Mouse (Mus musculus) kidney, adult 2 months (tissue): Measurements from ENCODE around the gene Efs. TPM values are rescaled to one million over a fixed set of nuclear protein-coding genes. Genes with fewer than 3 reads are reported as not detected.

Experiments used
- DNase-seq: peaks from one replicate; pipeline ENCODE4 v3.0.0; 2021
- H3K27ac ChIP-seq: fragments of 200-500 bp; 2 replicates; pipeline ENCODE4 v1.5.1; 2012; ENCODE audit warnings: low read depth, low read length, control low read depth, inconsistent platforms; ENCODE audit not compliant: insufficient read depth
- H3K27me3 ChIP-seq: fragments of 200-500 bp; replicated peaks from 2 replicates; pipeline ENCODE4 v1.6.1; 2012; ENCODE audit warnings: mild to moderate bottlenecking, moderate library complexity, low read length, inconsistent platforms; ENCODE audit not compliant: control insufficient read depth, insufficient read depth
- H3K36me3 ChIP-seq: fragments of 200-500 bp; 2 replicates; pipeline ENCODE4 v1.6.1; 2012; ENCODE audit warnings: mild to moderate bottlenecking, moderate library complexity, low read length, inconsistent platforms; ENCODE audit not compliant: control insufficient read depth, insufficient read depth
- H3K4me1 ChIP-seq: fragments of 200-500 bp; 2 replicates; pipeline ENCODE4 v1.6.1; 2011; ENCODE audit warnings: low read length; ENCODE audit not compliant: control insufficient read depth, insufficient read depth
- H3K4me3 ChIP-seq: fragments of 200-500 bp; 2 replicates; pipeline ENCODE4 v1.5.1; 2011; ENCODE audit warnings: mild to moderate bottlenecking, low read depth, low read length, control low read depth; ENCODE audit not compliant: insufficient read depth
- CTCF ChIP-seq: fragments of 200-500 bp; conservative IDR thresholded peaks from 2 replicates; pipeline ENCODE4 v1.5.1; 2011; ENCODE audit warnings: low read depth, mild to moderate bottlenecking, control low read depth, low read length, moderate library complexity, mixed read lengths; ENCODE audit not compliant: insufficient read depth, insufficient read length
- POLR2A ChIP-seq: fragments of 200-500 bp; IDR thresholded peaks from one replicate; pipeline ENCODE4 v1.6.1; 2011; ENCODE audit warnings: low read depth, low read length, control low read depth
- whole genome bisulfite sequencing: fragments of 180-500 bp; shearing (Covaris S2); methylation state at CpG from one replicate; pipeline ENCODE4 v1.1.7; 2018; 5-methylcytosine and 5-hydroxymethylcytosine counted together
- polyA plus RNA-seq: library from polyadenylated mRNA; depleted of rRNA; stranded (reverse); fragments of >200 nt; gene quantifications from 2 replicates; pipeline ENCODE4 v1.2.3, GENCODE M21; 2012

Gene Efs
- polyA plus RNA-seq, 1 experiment = 1.8 TPM

DNA sequence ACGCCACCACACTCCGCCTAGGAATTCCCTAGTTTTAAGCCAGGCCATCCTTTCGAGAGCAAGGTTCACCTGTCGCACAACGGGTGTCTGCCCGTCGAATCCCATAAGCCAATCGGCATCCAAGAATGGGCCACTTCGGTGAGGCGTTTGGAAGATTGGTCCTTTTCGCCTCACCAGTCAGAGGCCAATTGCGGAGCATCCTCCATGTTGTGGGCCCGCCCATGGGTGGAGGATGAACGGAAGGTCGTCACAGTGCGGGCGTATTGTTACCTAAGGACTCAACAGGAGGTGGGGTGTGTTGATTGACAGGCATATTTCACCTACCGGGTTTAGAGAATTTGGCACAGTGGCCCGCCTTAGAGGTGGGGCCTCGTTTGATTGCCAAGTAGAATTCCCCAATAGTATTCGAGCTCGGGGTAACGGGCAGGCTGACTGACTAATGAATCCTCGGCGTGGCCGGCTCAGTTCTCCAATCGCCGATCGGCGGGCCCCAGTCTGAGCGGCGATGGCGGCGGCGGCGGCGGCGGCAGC lies 32.2 kb downstream of the Efs start:
- peak overlapping the region; percentile 99 for H3K4me3 ChIP-seq
- peak; percentile 100 for DNase-seq
- TF ChIP-seq CTCF = no peak
- peak; percentile 82 for TF ChIP-seq POLR2A
- under 1% methylated on average over 38 of the region's 38 CpGs for WGBS
- H3K27me3 ChIP-seq = no peaks in the 10 kb centered on the region
- H3K4me1 ChIP-seq = peaks cover 7% of the 10 kb centered on the region; the same call in 1 of the 2 replicates
- H3K27ac ChIP-seq = peak overlapping the region; percentile 27
- peaks cover 11% of the 10 kb centered on the region for H3K36me3 ChIP-seq

- Histone ChIP-seq H3K36me3 (peaks cover 8% of the 10 kb centered on the region; the same call in 1 of the 2 replicates), H3K27me3 (no peaks in the 10 kb centered on the region), H3K4me1 (peaks cover 7% of the 10 kb centered on the region; the same call in 1 of the 2 replicates), H3K27ac (peak within 1 kb of the TSS; percentile 27), H3K4me3 (no peak within 1 kb of the TSS)
- WGBS = 94% methylated on average over 3 of the region's 3 CpGs
- no peak for DNase-seq
- TF ChIP-seq POLR2A = no peak
Observed at GRCm38 (mm10) chr14:54892200-54892599, 33.7 kb downstream of the Efs start, which contains the start of gene Pabpn1. Gene Pabpn1, plus strand, starts transcription at chr14:54892500.

DNA sequence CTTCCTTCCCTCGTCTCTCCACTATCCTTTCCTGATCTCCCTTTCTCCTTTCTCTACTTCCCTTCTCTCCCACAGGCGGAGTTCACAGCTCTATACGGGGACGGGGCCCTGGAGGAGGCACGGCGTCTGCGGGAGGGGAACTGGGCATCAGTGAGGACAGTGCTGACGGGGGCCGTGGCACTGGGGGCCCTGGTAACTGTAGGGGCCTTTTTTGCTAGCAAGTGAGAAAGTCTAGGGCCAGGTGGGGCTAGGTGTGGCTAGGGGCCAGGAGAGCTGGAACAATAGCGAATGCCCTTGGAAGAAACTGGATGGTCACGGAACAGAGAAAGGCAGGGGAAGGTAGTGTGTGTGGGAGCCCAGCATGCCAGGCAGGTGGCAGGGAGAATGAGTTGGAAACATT lies 40.6 kb downstream of the Efs start:
- Histone ChIP-seq H3K27ac (no peak overlapping the region), H3K36me3 (no peaks in the 10 kb centered on the region), H3K27me3 (no peaks in the 10 kb centered on the region), H3K4me1 (peaks cover 9% of the 10 kb centered on the region; the same call in 1 of the 2 replicates), H3K4me3 (no peak overlapping the region)
- TF ChIP-seq CTCF = no peak
- TF ChIP-seq POLR2A = no peak
- no peak for DNase-seq
- 90% methylated on average over 11 of the region's 11 CpGs for WGBS

GRCm38 (mm10) chr14:54884022-54884712 lies 41.8 kb downstream of the Efs start:
- no peak for TF ChIP-seq POLR2A
- TF ChIP-seq CTCF = no peak
- 20% methylated on average over 21 of the region's 21 CpGs for WGBS
- Histone ChIP-seq H3K27me3 (no peaks in the 10 kb centered on the region), H3K27ac (peak overlapping the region; percentile 74), H3K4me3 (peak overlapping the region; percentile 64), H3K36me3 (no peaks in the 10 kb centered on the region), H3K4me1 (peaks cover 9% of the 10 kb centered on the region; the same call in 1 of the 2 replicates)
- DNase-seq = no peak

DNA sequence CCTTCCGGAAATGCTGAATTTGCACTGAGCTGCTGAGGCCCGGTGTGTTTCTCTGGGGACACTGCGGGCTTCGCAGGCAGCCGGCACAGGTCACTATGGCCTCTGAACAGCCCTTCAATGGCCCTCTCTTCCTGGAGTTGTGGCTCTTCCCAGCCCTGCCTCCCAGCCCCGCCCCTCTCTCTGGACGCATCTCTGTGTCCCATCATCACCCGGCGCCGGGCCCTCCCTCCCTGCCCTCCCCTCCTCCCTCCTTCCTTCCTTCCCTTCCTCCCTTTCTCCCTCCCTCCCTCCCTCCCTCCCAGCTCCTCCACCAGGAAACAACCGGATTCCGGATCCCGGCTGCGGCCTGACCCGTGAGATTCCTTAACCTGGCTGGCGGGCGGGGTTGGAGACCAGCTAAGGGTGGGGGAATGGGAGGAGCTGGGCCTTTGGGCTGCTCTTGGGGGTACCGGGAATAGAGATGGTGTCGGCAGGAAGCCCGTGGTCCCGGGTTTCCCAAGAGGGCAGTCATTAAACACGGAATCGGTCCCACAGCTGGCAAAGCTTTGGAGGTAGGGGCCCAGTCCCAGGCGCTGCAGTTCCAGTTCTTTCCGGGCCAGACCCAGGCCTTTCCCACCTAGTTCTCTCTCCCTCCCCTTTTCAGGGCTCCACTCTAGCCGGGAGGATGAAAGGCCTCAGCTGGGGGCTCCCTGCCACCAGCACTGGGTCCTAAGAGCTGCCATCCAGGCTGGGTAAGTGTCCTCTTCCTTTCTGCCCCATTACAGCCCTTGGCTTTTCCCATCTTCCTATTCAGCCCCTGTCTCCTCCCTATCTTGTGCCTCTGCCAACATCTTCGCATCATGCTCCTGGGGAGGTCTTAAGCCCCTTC lies 42.5 kb downstream of the Efs start, which contains the start of the genes Bcl2l2 and Gm20521:
TSS of gene Bcl2l2 (plus strand) at position 224 of the 868 bp plus-strand sequence.
TSS of gene Gm20521 (plus strand) at position 288 of the 868 bp plus-strand sequence.
- H3K36me3 ChIP-seq = no peaks in the 10 kb centered on the region
- peak within 1 kb of the TSS; percentile 64 for H3K4me3 ChIP-seq
- H3K4me1 ChIP-seq = peaks cover 9% of the 10 kb centered on the region; the same call in 1 of the 2 replicates
- H3K27me3 ChIP-seq = no peaks in the 10 kb centered on the region
- DNase-seq = peak; percentile 90
- peak within 1 kb of the TSS; percentile 99 for H3K27ac ChIP-seq
- TF ChIP-seq POLR2A (peak; percentile 80), CTCF (no peak)
- WGBS = 1% methylated on average over 27 of the region's 27 CpGs

GRCm38 (mm10) chr14:54877048-54877715 lies 48.7 kb downstream of the Efs start, which contains the start of gene Ppp1r3e:
Gene Ppp1r3e, minus strand, starts transcription at chr14:54877550.
- peak within 1 kb of the TSS; percentile 65 for H3K27ac ChIP-seq
- DNase-seq = peak; percentile 86
- no peak for TF ChIP-seq CTCF
- TF ChIP-seq POLR2A = no peak
- peak within 1 kb of the TSS; percentile 77 for H3K4me3 ChIP-seq
- no peaks in the 10 kb centered on the region for H3K36me3 ChIP-seq
- H3K27me3 ChIP-seq = no peaks in the 10 kb centered on the region
- WGBS = 1% methylated on average over 61 of the region's 61 CpGs
- H3K4me1 ChIP-seq = peaks cover 4% of the 10 kb centered on the region
